Mouse (Mus musculus) brain, embryonic 14.5 days (tissue): ENCODE results near the gene Gabra4.

Source experiments
- CTCF ChIP-seq: fragments of 200-500 bp; IDR thresholded peaks from 2 replicates; pipeline ENCODE4 v1.5.1; 2012; ENCODE audit warnings: inconsistent platforms, mild to moderate bottlenecking, moderate library complexity, borderline replicate concordance; ENCODE audit not compliant: insufficient read depth, insufficient read length; ENCODE audit errors: extremely low read depth
- POLR2A ChIP-seq: fragments of 200-500 bp; IDR thresholded peaks from 2 replicates; pipeline ENCODE4 v1.6.1; 2012; ENCODE audit warnings: mild to moderate bottlenecking, inconsistent platforms, borderline replicate concordance; ENCODE audit not compliant: poor library complexity, insufficient read depth, insufficient read length, severe bottlenecking; ENCODE audit errors: extremely low read depth

- no peak for TF ChIP-seq POLR2A
- no peak for TF ChIP-seq CTCF
These were observed 62.8 kb downstream of the Gabra4 start for GRCm38 (mm10) chr5:71595321-71595720.
